Mouse (Mus musculus) liver, postnatal 0 days (tissue): Measurements from ENCODE around the gene Olfr1474.
"Not testable (repeated sequence)": the region's sequence is repeated elsewhere in the genome, so short reads cannot be mapped to it uniquely, and the experiment has no call there.

Experiments
- CTCF ChIP-seq: sonication (generic); IDR thresholded peaks from 2 replicates; pipeline ENCODE4 v1.5.1; 2016; ENCODE audit warnings: antibody characterized with exemption, low read depth
- EP300 ChIP-seq: IDR thresholded peaks from 2 replicates; pipeline ENCODE4 v1.6.1; 2016; ENCODE audit warnings: antibody characterized with exemption, low read depth, mild to moderate bottlenecking

- TF ChIP-seq CTCF, EP300: not testable (repeated sequence)
Observed at GRCm38 (mm10) chr19:13443109-13443508, 26.3 kb upstream of the Olfr1474 start, which contains the start of gene Olfr1471.
